Mouse (Mus musculus) lung, postnatal 0 days (tissue): ENCODE data around the gene Tpgs1.

Experiments
- CTCF ChIP-seq: IDR thresholded peaks from 2 replicates; pipeline ENCODE4 v1.5.1; 2016; ENCODE audit warnings: antibody characterized with exemption, mild to moderate bottlenecking
- EP300 ChIP-seq: IDR thresholded peaks from 2 replicates; pipeline ENCODE4 v1.6.1; 2016; ENCODE audit warnings: antibody characterized with exemption, mild to moderate bottlenecking, control low read depth

DNA sequence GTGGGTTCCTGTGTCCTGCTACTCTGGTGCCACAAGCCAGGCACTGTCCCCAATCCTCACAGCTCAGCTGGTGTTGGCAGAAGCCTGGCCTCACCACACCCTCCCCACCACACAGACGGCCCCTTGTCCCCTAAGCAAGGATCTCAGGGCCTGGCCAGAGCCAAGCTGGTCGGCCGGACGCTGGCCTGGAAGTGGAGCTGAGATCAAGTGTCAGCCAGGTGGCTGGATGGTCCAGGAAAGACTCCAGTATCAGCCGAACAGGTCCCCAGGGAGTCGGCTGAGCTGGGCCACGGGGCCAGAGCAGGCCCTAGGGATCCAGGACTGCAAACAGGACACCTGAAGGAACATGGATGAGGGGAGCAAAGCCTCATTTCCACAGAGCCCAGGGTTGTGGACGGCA is 23.5 kb upstream of the Tpgs1 start, which contains the start of gene Odf3l2:
- TF ChIP-seq CTCF, result no peak
- TF ChIP-seq EP300, result no peak
